Comparison of ENCODE assay signal across 8 mouse cellular contexts in the genomic region with DNA sequence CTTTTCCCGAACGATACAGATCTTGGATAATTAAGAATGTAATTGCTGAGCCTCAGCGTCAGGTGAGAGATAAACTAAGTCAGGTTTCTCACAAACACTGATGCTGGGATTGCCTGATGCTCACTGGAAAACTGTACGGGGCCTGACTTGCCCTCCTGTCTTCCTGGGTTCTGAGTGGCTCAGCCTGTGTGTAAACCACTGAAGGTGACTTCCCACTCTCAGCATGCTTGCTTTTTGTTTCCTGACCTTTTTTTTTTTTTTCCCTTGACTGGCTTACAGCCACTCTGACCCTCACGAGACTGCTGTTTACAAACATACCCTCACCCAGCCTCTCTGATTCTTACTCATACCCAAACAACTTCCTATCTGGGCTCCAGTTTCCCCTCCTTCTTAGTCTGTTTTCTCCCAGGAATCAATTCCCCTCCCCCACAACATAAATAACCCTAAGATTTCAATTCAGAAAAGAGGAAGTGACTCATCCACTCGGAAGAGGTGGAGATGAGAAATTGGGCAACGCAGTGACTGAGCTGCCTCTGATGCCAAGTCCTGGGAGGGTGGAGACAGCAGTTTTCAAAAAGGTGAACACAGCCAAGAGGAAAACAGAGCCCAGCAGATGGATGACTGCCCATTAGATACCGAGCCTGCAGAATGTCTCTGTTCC. TPM values are rescaled to one million over a fixed set of nuclear protein-coding genes. Genes with fewer than 3 reads are reported as not detected.
DNase-seq lines count a peak whose midpoint lies in the region; ATAC-seq lines count a peak whose summit lies in the region.

No protein-coding gene starts in this region.

- intact Hi-C loops in gastrocnemius, postnatal 14 days (cut with DNase I; ENCODE audit: low total_unique reads) = no loop called here

- no peak for ATAC-seq in erythroid progenitor cell, adult 5-6 weeks (replicated peaks; ENCODE audit: low FRiP score, poor library complexity, severe bottlenecking)

- peak; percentile 29 for DNase-seq in right cerebral cortex, postnatal 25 days
- no peak for DNase-seq in right cerebral cortex, postnatal 14 days
- peak; percentile 85 for DNase-seq in adrenal gland, adult 8-10 months
- peak; percentile 65 for DNase-seq in gastrocnemius, postnatal 14 days
- DNase-seq in kidney, postnatal 36 days = peak; percentile 64 to 76
- peak; percentile 54 for DNase-seq in ovary, postnatal 36 days (ENCODE audit: low spot score)
- DNase-seq in embryo, embryonic 10.5 days (ENCODE audit: low spot score) = no peak

RNA-seq across cellular contexts. Expression of a gene that starts 43.9 kb away (rescaled TPM):
- 10 to 100 TPM; 15.5 to 35.4 (median 22.3) TPM for total RNA-seq in adrenal gland, adult 8-10 months (2022)
- total RNA-seq in gastrocnemius, postnatal 14 days (2021) = 1 to 10 TPM; 1.4 to 2.4 TPM
- total RNA-seq in erythroid progenitor cell, adult 5-6 weeks (2015; ENCODE audit: low replicate concordance) = 0.84 and 2.2 TPM in 2 replicates
- 1.0 and 4.8 TPM in 2 replicates for total RNA-seq in erythroid progenitor cell, adult 5-6 weeks (2017; ENCODE audit: low replicate concordance)

Comparison
In these comparisons a context has a peak if more than half of its experiments do, and no peak if none do; other contexts are left out.
1. DNase-seq: peak in right cerebral cortex, postnatal 25 days (single experiment), adrenal gland, adult 8-10 months (single experiment), gastrocnemius, postnatal 14 days (single experiment), kidney, postnatal 36 days (2 of 2) and ovary, postnatal 36 days (single experiment); none in right cerebral cortex, postnatal 14 days (single experiment) and embryo, embryonic 10.5 days (single experiment).